Mouse (Mus musculus) limb, embryonic 15.5 days (tissue): ENCODE measurements around the gene Hps5. TPM values are rescaled to one million over a fixed set of nuclear protein-coding genes. Genes with fewer than 3 reads are reported as not detected.
"Not testable (repeated sequence)": the region's sequence is repeated elsewhere in the genome, so short reads cannot be mapped to it uniquely, and the experiment has no call there.

Source experiments
- ATAC-seq: fragments of 200-750 bp; cut with Nextera tagmentation; 2 replicates; pipeline ENCODE4 v1.8.0; 2017; ENCODE audit warnings: low read depth, moderate TSS enrichment; ENCODE audit not compliant: insufficient number of reproducible peaks, low FRiP score, low TSS enrichment
- H3K27ac ChIP-seq: fragments of 300-500 bp; sonication (generic); 2 replicates; pipeline ENCODE4 v1.5.1; 2015; ENCODE audit warnings: moderate library complexity, mild to moderate bottlenecking, inconsistent platforms
- H3K27me3 ChIP-seq: fragments of 300-500 bp; sonication (generic); 2 replicates; pipeline ENCODE4 v1.6.1; 2015; ENCODE audit warnings: inconsistent platforms
- H3K36me3 ChIP-seq: fragments of 300-500 bp; sonication (generic); 2 replicates; pipeline ENCODE4 v1.6.1; 2015; ENCODE audit warnings: inconsistent platforms
- H3K4me1 ChIP-seq: fragments of 300-500 bp; sonication (generic); 2 replicates; pipeline ENCODE4 v1.6.1; 2015; ENCODE audit warnings: inconsistent platforms
- H3K4me2 ChIP-seq: fragments of 300-500 bp; sonication (generic); 2 replicates; pipeline ENCODE4 v1.6.1; 2015; ENCODE audit warnings: mild to moderate bottlenecking, inconsistent platforms
- H3K4me3 ChIP-seq: fragments of 300-500 bp; sonication (generic); 2 replicates; pipeline ENCODE4 v1.5.1; 2015; ENCODE audit warnings: mild to moderate bottlenecking, inconsistent platforms
- H3K9ac ChIP-seq: fragments of 300-500 bp; sonication (generic); 2 replicates; pipeline ENCODE4 v1.6.1; 2015; ENCODE audit warnings: inconsistent platforms
- H3K9me3 ChIP-seq: fragments of 300-500 bp; sonication (generic); 2 replicates; pipeline ENCODE4 v1.6.1; 2016; ENCODE audit warnings: inconsistent platforms
- WGBS: fragments of 180-500 bp; shearing (Covaris S2); methylation state at CpG from one replicate; pipeline ENCODE4 v1.1.7; 2015; 5-methylcytosine and 5-hydroxymethylcytosine counted together
- polyA plus RNA-seq: library from polyadenylated mRNA; unstranded; fragments of >200 nt; fragmentation: Nextera tagmentation; extraction: Ambion mirVana; gene quantifications from 2 replicates; pipeline ENCODE4 v1.2.1, GENCODE M21; 2015

The Hps5 gene
- polyA plus RNA-seq, 1 experiment from 2014 or later = 23.2 TPM

DNA sequence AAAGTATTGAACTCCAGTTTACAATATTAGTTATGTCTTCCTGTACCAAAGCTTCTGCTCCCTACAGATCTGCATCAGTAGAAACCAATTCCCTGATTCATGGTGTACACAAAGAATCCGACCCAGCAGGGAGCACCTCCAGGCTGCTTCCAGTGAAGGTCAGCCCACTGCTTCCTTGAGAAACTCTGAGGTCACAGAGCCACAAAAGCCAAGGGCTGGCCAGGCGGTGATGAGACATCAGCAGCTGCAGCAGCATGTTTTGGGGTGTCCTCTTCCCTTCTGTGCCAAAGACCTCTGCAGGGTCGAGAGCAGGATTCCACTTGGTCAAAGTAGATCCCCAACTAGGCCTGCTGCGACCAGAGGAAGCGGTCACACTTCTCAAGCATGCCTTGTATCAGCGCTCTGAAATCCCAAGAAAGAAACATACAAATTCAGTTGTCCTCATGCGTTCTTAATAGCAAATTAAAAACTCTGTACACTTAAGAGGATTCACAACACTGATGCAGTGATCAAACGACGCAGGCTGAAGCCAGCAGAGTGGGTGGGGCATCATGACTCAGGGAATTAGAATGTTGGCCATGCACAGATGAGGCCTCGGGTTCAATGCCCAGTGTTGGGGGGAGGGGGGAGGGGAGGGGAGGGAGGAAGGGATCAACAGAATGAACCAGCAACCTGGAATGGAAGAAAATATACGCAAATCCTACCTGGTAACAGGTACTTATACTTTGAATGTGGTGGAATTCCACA is 34.6 kb downstream of the Hps5 start:
- Histone ChIP-seq H3K27me3 (no peaks in the 10 kb centered on the region), H3K9me3 (no peaks in the 10 kb centered on the region), H3K4me2 (no peak overlapping the region), H3K4me1 (no peaks in the 10 kb centered on the region), H3K4me3 (no peak overlapping the region), H3K9ac (no peak overlapping the region), H3K27ac (no peak overlapping the region), H3K36me3 (peaks cover 56% of the 10 kb centered on the region)
- 78% methylated on average over 11 of the region's 11 CpGs for WGBS
- no peak for ATAC-seq

- H3K4me2 ChIP-seq = no peak within 1 kb of the TSS
- no peaks in the 10 kb centered on the region for H3K36me3 ChIP-seq
- no peaks in the 10 kb centered on the region for H3K9me3 ChIP-seq
- no peaks in the 10 kb centered on the region for H3K4me1 ChIP-seq
- no peak within 1 kb of the TSS for H3K4me3 ChIP-seq
- no peaks in the 10 kb centered on the region for H3K27me3 ChIP-seq
- 57% methylated on average over 3 of the region's 3 CpGs for WGBS
- H3K27ac ChIP-seq = no peak within 1 kb of the TSS
- ATAC-seq = no peak
- no peak within 1 kb of the TSS for H3K9ac ChIP-seq
These were observed 44.4 kb downstream of the Hps5 start, which contains the start of gene Saa2 for GRCm38 (mm10) chr7:46751490-46751889. Gene Saa2 (plus strand): TSS chr7:46751790.

- no peak for ATAC-seq
- Histone ChIP-seq H3K4me1 (no peaks in the 10 kb centered on the region), H3K27ac (no peak overlapping the region), H3K9me3 (no peaks in the 10 kb centered on the region), H3K4me3 (no peak overlapping the region), H3K4me2 (no peak overlapping the region), H3K9ac (no peak overlapping the region), H3K27me3 (no peaks in the 10 kb centered on the region), H3K36me3 (no peaks in the 10 kb centered on the region)
- 49% methylated on average over 3 of the region's 3 CpGs for WGBS
These were observed 47.4 kb downstream of the Hps5 start for GRCm38 (mm10) chr7:46748459-46748858.

DNA sequence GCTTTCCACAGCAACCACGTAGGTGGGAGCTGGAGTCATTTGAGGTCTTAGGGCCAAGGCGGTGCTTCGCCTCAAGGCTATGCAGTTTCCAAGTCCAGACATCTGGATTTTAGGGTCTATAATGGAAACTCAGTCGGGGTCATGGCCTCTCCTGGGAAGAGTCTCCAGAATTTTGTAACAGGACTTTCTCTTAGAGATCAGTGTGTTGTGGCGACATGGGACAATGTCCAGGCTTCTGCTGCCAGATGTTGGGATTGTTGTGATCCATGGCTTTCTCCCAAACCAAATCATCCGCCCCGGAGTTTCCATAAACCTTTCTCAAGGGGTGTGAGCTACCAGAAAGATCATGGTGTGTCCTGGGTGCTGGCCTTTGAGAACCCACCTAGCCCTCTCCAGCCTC is 49.5 kb downstream of the Hps5 start:
- ATAC-seq = no peak
- no peaks in the 10 kb centered on the region for H3K36me3 ChIP-seq
- H3K9me3 ChIP-seq = no peaks in the 10 kb centered on the region
- H3K27ac ChIP-seq = no peak overlapping the region
- H3K4me2 ChIP-seq = no peak overlapping the region
- no peaks in the 10 kb centered on the region for H3K27me3 ChIP-seq
- H3K9ac ChIP-seq = no peak overlapping the region
- H3K4me1 ChIP-seq = no peaks in the 10 kb centered on the region
- H3K4me3 ChIP-seq = no peak overlapping the region
- WGBS = 50% methylated on average over 7 of the region's 7 CpGs

- ATAC-seq = no peak
- no peaks in the 10 kb centered on the region for H3K36me3 ChIP-seq
- 63% methylated on average over 3 of the region's 3 CpGs for WGBS
- H3K9ac ChIP-seq = no peak overlapping the region
- no peaks in the 10 kb centered on the region for H3K9me3 ChIP-seq
- no peak overlapping the region for H3K27ac ChIP-seq
- no peak overlapping the region for H3K4me2 ChIP-seq
- H3K4me3 ChIP-seq = no peak overlapping the region
- H3K27me3 ChIP-seq = no peaks in the 10 kb centered on the region
- no peaks in the 10 kb centered on the region for H3K4me1 ChIP-seq
These were observed 50.0 kb downstream of the Hps5 start for GRCm38 (mm10) chr7:46745816-46746215.

GRCm38 (mm10) chr7:46742880-46743279 is 53.0 kb downstream of the Hps5 start, which contains the start of gene Saa1:
Gene Saa1 (minus strand): TSS chr7:46742980.
- WGBS = 60% methylated on average over 3 of the region's 3 CpGs
- not testable (repeated sequence) for ATAC-seq, H3K4me1 ChIP-seq, H3K27ac ChIP-seq, H3K9ac ChIP-seq, H3K4me3 ChIP-seq, H3K4me2 ChIP-seq, H3K27me3 ChIP-seq, H3K36me3 ChIP-seq, H3K9me3 ChIP-seq

DNA sequence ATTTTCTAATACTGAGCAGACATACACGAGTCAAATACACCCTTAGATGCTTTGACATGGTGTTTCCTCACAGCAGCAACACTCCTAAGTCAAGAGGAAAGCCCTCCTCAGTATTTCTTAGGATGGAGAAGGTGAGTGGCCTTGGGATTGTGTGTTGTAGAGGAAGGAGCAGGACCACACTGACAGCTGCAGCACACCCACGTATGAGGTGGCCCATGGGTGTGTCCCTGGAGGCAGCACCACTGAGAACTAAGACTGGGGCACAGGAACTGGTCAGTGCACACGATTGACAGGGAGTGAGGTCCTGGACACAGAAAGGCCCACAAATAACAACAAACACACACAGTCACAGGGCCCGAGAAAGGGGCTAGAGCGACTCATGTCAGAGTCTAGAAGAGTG is 55.8 kb downstream of the Hps5 start:
- not testable (repeated sequence) for H3K9me3 ChIP-seq, H3K36me3 ChIP-seq, H3K4me3 ChIP-seq, H3K27ac ChIP-seq, H3K4me1 ChIP-seq, H3K27me3 ChIP-seq, ATAC-seq, H3K4me2 ChIP-seq, H3K9ac ChIP-seq
- 81% methylated on average over 5 of the region's 5 CpGs for WGBS

DNA sequence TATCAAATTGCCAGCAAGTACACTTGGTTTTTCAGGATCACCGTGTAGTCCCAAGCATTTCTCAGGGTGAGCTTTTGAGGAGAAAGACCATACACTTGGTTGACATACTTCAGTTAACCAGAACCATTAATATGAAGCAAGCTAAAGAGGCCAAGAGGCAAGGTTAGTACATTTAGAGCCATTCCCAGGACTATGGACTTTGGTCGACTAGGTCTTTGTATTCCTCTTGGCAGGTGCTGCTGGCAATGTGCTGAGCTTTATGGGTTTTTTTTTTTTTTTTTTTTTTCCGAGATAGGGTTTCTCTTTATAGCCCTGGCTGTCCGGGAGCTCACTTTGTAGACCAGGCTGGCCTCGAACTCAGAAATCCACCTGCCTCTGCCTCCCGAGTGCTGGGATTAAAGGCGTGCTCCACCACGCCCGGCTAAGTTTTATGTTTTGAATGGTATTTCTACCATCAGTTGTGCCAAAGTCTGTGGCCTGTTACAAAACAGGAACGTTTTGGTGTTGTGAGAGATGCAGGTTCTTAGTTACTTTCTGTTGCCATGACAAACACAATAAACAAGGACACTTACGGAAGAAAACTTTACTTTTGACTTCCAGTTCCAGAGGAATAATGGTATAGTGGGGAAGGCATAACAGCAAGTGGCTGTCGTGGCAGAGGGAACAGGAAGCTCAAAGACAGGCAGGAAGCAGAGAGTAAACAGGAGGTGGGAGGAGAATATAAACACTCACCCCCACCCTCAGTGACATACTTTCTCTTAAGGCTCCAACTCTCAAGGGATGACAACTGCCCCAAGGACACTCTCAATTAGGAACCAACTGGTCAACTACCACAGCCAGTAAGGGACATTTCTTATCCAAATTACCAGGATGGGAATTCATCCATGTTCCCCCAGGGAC is 57.1 kb downstream of the Hps5 start:
- no peaks in the 10 kb centered on the region for H3K36me3 ChIP-seq
- H3K27me3 ChIP-seq = no peaks in the 10 kb centered on the region
- H3K27ac ChIP-seq = no peak overlapping the region
- no peaks in the 10 kb centered on the region for H3K4me1 ChIP-seq
- no peak overlapping the region for H3K9ac ChIP-seq
- WGBS = 72% methylated on average over 12 of the region's 12 CpGs
- no peak overlapping the region for H3K4me2 ChIP-seq
- no peak overlapping the region for H3K4me3 ChIP-seq
- H3K9me3 ChIP-seq = no peaks in the 10 kb centered on the region
- no peak for ATAC-seq

- H3K4me2 ChIP-seq = no peak overlapping the region
- WGBS = 84% methylated on average over 2 of the region's 2 CpGs
- H3K27ac ChIP-seq = no peak overlapping the region
- no peaks in the 10 kb centered on the region for H3K27me3 ChIP-seq
- no peaks in the 10 kb centered on the region for H3K9me3 ChIP-seq
- no peaks in the 10 kb centered on the region for H3K36me3 ChIP-seq
- H3K4me1 ChIP-seq = no peaks in the 10 kb centered on the region
- no peak overlapping the region for H3K9ac ChIP-seq
- H3K4me3 ChIP-seq = no peak overlapping the region
- no peak for ATAC-seq
These were observed 60.9 kb downstream of the Hps5 start for GRCm38 (mm10) chr7:46734983-46735382.

DNA sequence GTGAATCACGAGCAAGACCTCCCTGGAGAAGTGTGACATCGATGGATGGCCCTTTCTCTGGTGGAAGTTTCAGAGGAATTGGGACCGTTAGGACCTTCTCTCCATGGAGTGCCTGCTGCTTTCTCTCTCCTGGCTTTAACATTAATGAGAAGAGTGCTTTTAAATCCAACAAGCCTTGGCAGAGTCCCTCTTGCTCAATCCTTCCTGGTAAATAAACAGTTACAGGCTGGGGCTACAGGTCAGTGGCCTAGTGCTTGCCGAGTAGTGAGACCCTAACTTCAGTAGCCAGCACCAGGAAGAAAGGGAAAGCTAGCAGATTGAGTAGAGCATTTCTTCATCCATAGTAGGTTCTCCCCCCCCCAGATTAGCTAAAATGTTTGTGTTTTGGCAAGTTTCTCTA is 63.4 kb downstream of the Hps5 start, which contains the start of gene Saa4:
Gene Saa4, minus strand, starts transcription at position 146 of the 400 bp plus-strand sequence.
- WGBS = 68% methylated on average over 4 of the region's 4 CpGs
- Histone ChIP-seq H3K27me3 (no peaks in the 10 kb centered on the region), H3K9ac (no peak within 1 kb of the TSS), H3K36me3 (no peaks in the 10 kb centered on the region), H3K4me3 (no peak within 1 kb of the TSS), H3K4me1 (no peaks in the 10 kb centered on the region), H3K4me2 (no peak within 1 kb of the TSS), H3K9me3 (no peaks in the 10 kb centered on the region), H3K27ac (no peak within 1 kb of the TSS)
- ATAC-seq = no peak

- WGBS = 85% methylated on average over 1 of the region's 1 CpGs
These were observed 68.3 kb downstream of the Hps5 start for GRCm38 (mm10) chr7:46727584-46727983.

GRCm38 (mm10) chr7:46724396-46724795 is 71.5 kb downstream of the Hps5 start:
- H3K4me2 ChIP-seq = no peak overlapping the region

More at GRCm38 (mm10) chr7:46727584-46727983, 68.3 kb downstream of the Hps5 start:
- no peaks in the 10 kb centered on the region for H3K27me3 ChIP-seq
- H3K9me3 ChIP-seq = no peaks in the 10 kb centered on the region
- ATAC-seq = no peak
- no peaks in the 10 kb centered on the region for H3K36me3 ChIP-seq
- no peak overlapping the region for H3K9ac ChIP-seq
- no peak overlapping the region for H3K27ac ChIP-seq
- H3K4me2 ChIP-seq = no peak overlapping the region
- H3K4me3 ChIP-seq = no peak overlapping the region
- no peaks in the 10 kb centered on the region for H3K4me1 ChIP-seq

More at GRCm38 (mm10) chr7:46724396-46724795, 71.5 kb downstream of the Hps5 start:
- ATAC-seq = no peak
- Histone ChIP-seq H3K27ac (no peak overlapping the region), H3K4me1 (no peaks in the 10 kb centered on the region), H3K4me3 (no peak overlapping the region), H3K9ac (no peak overlapping the region), H3K9me3 (no peaks in the 10 kb centered on the region), H3K36me3 (no peaks in the 10 kb centered on the region), H3K27me3 (no peaks in the 10 kb centered on the region)
- 73% methylated on average over 5 of the region's 5 CpGs for WGBS
